Mouse (Mus musculus) lung, adult 2 months (tissue): Measurements from ENCODE around the gene Tbx6. TPM values are rescaled to one million over a fixed set of nuclear protein-coding genes. Genes with fewer than 3 reads are reported as not detected.

Source experiments
- DNase-seq: peaks from one replicate; pipeline ENCODE4 v3.0.0; 2022
- H3K4me1 ChIP-seq: fragments of 200-500 bp; 2 replicates; pipeline ENCODE4 v1.6.1; 2011; ENCODE audit warnings: low read length; ENCODE audit not compliant: control insufficient read depth, insufficient read depth
- H3K4me3 ChIP-seq: fragments of 200-500 bp; replicated peaks from 2 replicates; pipeline ENCODE3; 2011; ENCODE audit warnings: low read depth, mild to moderate bottlenecking, control low read depth, low read length; ENCODE audit errors: extremely low read depth
- CTCF ChIP-seq: fragments of 200-500 bp; IDR thresholded peaks from 2 replicates; pipeline ENCODE4 v1.5.1; 2011; ENCODE audit warnings: mild to moderate bottlenecking, low read length, control low read depth; ENCODE audit not compliant: insufficient read depth
- POLR2A ChIP-seq: fragments of 200-500 bp; IDR thresholded peaks from 2 replicates; pipeline ENCODE4 v1.6.1; 2011; ENCODE audit warnings: low read depth, mild to moderate bottlenecking, control low read depth, low read length, borderline replicate concordance; ENCODE audit errors: extremely low read depth
- WGBS: fragments of 180-500 bp; shearing (Covaris S2); methylation state at CpG from one replicate; pipeline ENCODE4 v1.1.7; 2018; 5-methylcytosine and 5-hydroxymethylcytosine counted together
- polyA plus RNA-seq: library from polyadenylated mRNA; depleted of rRNA; stranded (reverse); fragments of >200 nt; gene quantifications from 2 replicates; pipeline ENCODE4 v1.2.3, GENCODE M21; 2012

Tbx6 gene
- polyA plus RNA-seq, 1 experiment, result 9.5 TPM

- TF ChIP-seq CTCF (no peak), POLR2A (no peak)
- Histone ChIP-seq H3K4me3 (no peak overlapping the region), H3K4me1 (0 out of 2 replicates have a peak, but pooled peaks cover 3% of the 10 kb centered on the region)
- DNase-seq, result no peak
These were observed 22.5 kb downstream of the Tbx6 start for GRCm38 (mm10) chr7:126803751-126804150.

- H3K4me3 ChIP-seq, result no peak overlapping the region
- no peaks in the 10 kb centered on the region; the same call in 1 of the 2 replicates for H3K4me1 ChIP-seq
- WGBS, result 56% methylated on average over 6 of the region's 6 CpGs
- TF ChIP-seq CTCF (no peak), POLR2A (no peak)
- peak; percentile 50 for DNase-seq
These were observed 25.7 kb downstream of the Tbx6 start for GRCm38 (mm10) chr7:126806956-126807355.

- DNase-seq, result no peak
- 66% methylated on average over 4 of the region's 4 CpGs for WGBS
These were observed 26.1 kb downstream of the Tbx6 start for GRCm38 (mm10) chr7:126807405-126807804.

GRCm38 (mm10) chr7:126808703-126809455 is 27.6 kb downstream of the Tbx6 start:
- peak; percentile 83 for DNase-seq
- WGBS, result under 1% methylated on average over 43 of the region's 43 CpGs
- no peak for TF ChIP-seq CTCF
- TF ChIP-seq POLR2A, result peak; percentile 32; the same call in 1 of the 2 replicates
- H3K4me1 ChIP-seq, result no peaks in the 10 kb centered on the region; the same call in 1 of the 2 replicates
- H3K4me3 ChIP-seq, result peak overlapping the region; percentile 77

More at GRCm38 (mm10) chr7:126807405-126807804, 26.1 kb downstream of the Tbx6 start:
- TF ChIP-seq CTCF (no peak), POLR2A (no peak)
- no peak overlapping the region for H3K4me3 ChIP-seq
- H3K4me1 ChIP-seq, result no peaks in the 10 kb centered on the region; the same call in 1 of the 2 replicates

- Histone ChIP-seq H3K4me3 (no peak overlapping the region), H3K4me1 (no peaks in the 10 kb centered on the region; the same call in 1 of the 2 replicates)
- WGBS, result 46% methylated on average over 5 of the region's 5 CpGs
- DNase-seq, result no peak
- TF ChIP-seq POLR2A, result no peak
- no peak for TF ChIP-seq CTCF
These were observed 28.6 kb downstream of the Tbx6 start for GRCm38 (mm10) chr7:126809723-126810369.

GRCm38 (mm10) chr7:126815726-126816222 is 34.5 kb downstream of the Tbx6 start:
- Histone ChIP-seq H3K4me1 (no peaks in the 10 kb centered on the region), H3K4me3 (no peak overlapping the region)
- WGBS, result 46% methylated on average over 8 of the region's 8 CpGs
- no peak for TF ChIP-seq CTCF
- TF ChIP-seq POLR2A, result no peak
- DNase-seq, result no peak

- no peak overlapping the region for H3K4me3 ChIP-seq
- TF ChIP-seq CTCF (no peak), POLR2A (no peak)
- no peak for DNase-seq
- no peaks in the 10 kb centered on the region for H3K4me1 ChIP-seq
- WGBS, result 66% methylated on average over 8 of the region's 8 CpGs
These were observed 35.2 kb downstream of the Tbx6 start for GRCm38 (mm10) chr7:126816494-126816893.

- TF ChIP-seq POLR2A (no peak), CTCF (no peak)
- 0 out of 2 replicates have a peak, but pooled peaks cover 6% of the 10 kb centered on the region for H3K4me1 ChIP-seq
- no peak overlapping the region for H3K4me3 ChIP-seq
- 74% methylated on average over 7 of the region's 7 CpGs for WGBS
- no peak for DNase-seq
These were observed 36.3 kb downstream of the Tbx6 start for GRCm38 (mm10) chr7:126817595-126817994.

GRCm38 (mm10) chr7:126818818-126819217 is 37.5 kb downstream of the Tbx6 start:
- 28% methylated on average over 1 of the region's 1 CpGs for WGBS
- H3K4me3 ChIP-seq, result no peak overlapping the region

More at GRCm38 (mm10) chr7:126818818-126819217, 37.5 kb downstream of the Tbx6 start:
- 0 out of 2 replicates have a peak, but pooled peaks cover 6% of the 10 kb centered on the region for H3K4me1 ChIP-seq
- TF ChIP-seq POLR2A (no peak), CTCF (no peak)
- no peak for DNase-seq
